Mouse (Mus musculus): Measurements from ENCODE around the gene Olfr299. TPM values are rescaled to one million over a fixed set of nuclear protein-coding genes. Genes with fewer than 3 reads are reported as not detected.

Olfr299 gene
- not detected in 2 replicates for polyA plus RNA-seq (2014; fragmentation: Nextera tagmentation; extraction: Ambion mirVana)

- Histone ChIP-seq H3K9me3 (ENCODE audit: low read depth, low read length) (no peaks in the 10 kb centered on the region), H3K27ac (ENCODE audit: low read depth) (no peak within 1 kb of the TSS), H3K4me3 (ENCODE audit: low read depth, low read length) (no peak within 1 kb of the TSS), H3K4me2 (no peak within 1 kb of the TSS), H3K4me1 (ENCODE audit: insufficient read depth) (no peaks in the 10 kb centered on the region), H3K36me3 (ENCODE audit: insufficient read depth) (no peaks in the 10 kb centered on the region), H3K27me3 (ENCODE audit: insufficient read depth, low read length) (no peaks in the 10 kb centered on the region), H3K9ac (no peak within 1 kb of the TSS)
- TF ChIP-seq CTCF (IDR thresholded peaks at IDR 0.05; ENCODE audit: low read depth): no peak
- no peak for DNase-seq
- 90% methylated on average over 1 of the region's 1 CpGs for WGBS
- ATAC-seq (ENCODE audit: insufficient read depth): no peak
These were observed at the start of gene Olfr299 for GRCm38 (mm10) chr7:86459621-86460020. TSS of gene Olfr299 (plus strand) at chr7:86459921.

GRCm38 (mm10) chr7:86492384-86492783 is 32.7 kb downstream of the Olfr299 start, which contains the start of gene Olfr298:
TSS of gene Olfr298 (minus strand) at chr7:86492484.
- no peak within 1 kb of the TSS for H3K4me2 ChIP-seq
- no peak within 1 kb of the TSS for H3K27ac ChIP-seq (ENCODE audit: low read depth)
- no peak for TF ChIP-seq CTCF (IDR thresholded peaks at IDR 0.05; ENCODE audit: low read depth)
- no peaks in the 10 kb centered on the region for H3K27me3 ChIP-seq (ENCODE audit: insufficient read depth, low read length)
- ATAC-seq (ENCODE audit: insufficient read depth) (no peak), DNase-seq (no peak)
- 73% methylated on average over 1 of the region's 1 CpGs for WGBS
- no peak within 1 kb of the TSS for H3K4me3 ChIP-seq (ENCODE audit: low read depth, low read length)
- no peak within 1 kb of the TSS for H3K9ac ChIP-seq
- no peaks in the 10 kb centered on the region for H3K4me1 ChIP-seq (ENCODE audit: insufficient read depth)
- H3K36me3 ChIP-seq (ENCODE audit: insufficient read depth): no peaks in the 10 kb centered on the region
- no peaks in the 10 kb centered on the region for H3K9me3 ChIP-seq (ENCODE audit: low read depth, low read length)

Other genes starting within 250 kb of the Olfr299 start
- not detected in 2 replicates for gene Vmn2r76, start 213.6 kb upstream of the Olfr299 start, polyA plus RNA-seq (2014; fragmentation: Nextera tagmentation; extraction: Ambion mirVana)
- gene Olfr310, start 182.7 kb upstream of the Olfr299 start, polyA plus RNA-seq (2014; fragmentation: Nextera tagmentation; extraction: Ambion mirVana): not detected in 2 replicates
- not detected in 2 replicates for gene Olfr309, start 146.2 kb upstream of the Olfr299 start, polyA plus RNA-seq (2014; fragmentation: Nextera tagmentation; extraction: Ambion mirVana)
- not detected in 2 replicates for gene Olfr308, start 134.3 kb upstream of the Olfr299 start, polyA plus RNA-seq (2014; fragmentation: Nextera tagmentation; extraction: Ambion mirVana)
- not detected in 2 replicates for gene Olfr307, start 122.3 kb upstream of the Olfr299 start, polyA plus RNA-seq (2014; fragmentation: Nextera tagmentation; extraction: Ambion mirVana)
- gene Olfr305, start 93.0 kb upstream of the Olfr299 start, polyA plus RNA-seq (2014; fragmentation: Nextera tagmentation; extraction: Ambion mirVana): not detected in 2 replicates
- not detected in 2 replicates for gene Olfr304, start 73.3 kb upstream of the Olfr299 start, polyA plus RNA-seq (2014; fragmentation: Nextera tagmentation; extraction: Ambion mirVana)
- not detected in 2 replicates for gene Olfr303, start 62.1 kb upstream of the Olfr299 start, polyA plus RNA-seq (2014; fragmentation: Nextera tagmentation; extraction: Ambion mirVana)
- gene Olfr301, start 56.1 kb upstream of the Olfr299 start, polyA plus RNA-seq (2014; fragmentation: Nextera tagmentation; extraction: Ambion mirVana): not detected in 2 replicates
- not detected in 2 replicates for gene Olfr298, start 32.6 kb downstream of the Olfr299 start, polyA plus RNA-seq (2014; fragmentation: Nextera tagmentation; extraction: Ambion mirVana)
- gene Olfr297, start 60.0 kb downstream of the Olfr299 start, polyA plus RNA-seq (2014; fragmentation: Nextera tagmentation; extraction: Ambion mirVana): not detected in 2 replicates
- gene Olfr295, start 123.9 kb downstream of the Olfr299 start, polyA plus RNA-seq (2014; fragmentation: Nextera tagmentation; extraction: Ambion mirVana): not detected in 2 replicates
- not detected in 2 replicates for gene Olfr294, start 156.7 kb downstream of the Olfr299 start, polyA plus RNA-seq (2014; fragmentation: Nextera tagmentation; extraction: Ambion mirVana)
- gene Olfr293, start 189.1 kb downstream of the Olfr299 start, polyA plus RNA-seq (2014; fragmentation: Nextera tagmentation; extraction: Ambion mirVana): not detected in 2 replicates
- gene Olfr292, start 228.4 kb downstream of the Olfr299 start, polyA plus RNA-seq (2014; fragmentation: Nextera tagmentation; extraction: Ambion mirVana): not detected in 2 replicates